Mouse (Mus musculus) left cerebral cortex, adult 2 months (tissue): ENCODE data around the gene Ascc2. TPM values are rescaled to one million over a fixed set of nuclear protein-coding genes. Genes with fewer than 3 reads are reported as not detected.
A peak's percentile ranks its signal among the peaks of the same experiment; 100 is the strongest.

Source experiments
- DNase-seq, 2 experiments: peaks; one replicate each; pipeline ENCODE4 v3.0.0; 2021 to 2022; ENCODE audit warnings: low spot score in 2 of 2, mixed read lengths in 1 of 2; ENCODE audit errors: extremely low spot score in 1 of 2
- H3K27ac ChIP-seq: fragments of 200-600 bp; 2 replicates; pipeline ENCODE4 v1.8.1; 2022
- H3K4me3 ChIP-seq: fragments of 200-600 bp; 2 replicates; pipeline ENCODE4 v1.8.1; 2022
- CTCF ChIP-seq: fragments of 200-600 bp; IDR thresholded peaks from 2 replicates; pipeline ENCODE4 v1.8.1; 2022; ENCODE audit warnings: antibody characterized with exemption, mild to moderate bottlenecking, moderate library complexity
- intact Hi-C: fragments of 180-260 bp; cut with DNase I; formaldehyde crosslinking; loops from one replicate; pipeline ENCODE4 v1.15.1; 2025
- long read RNA-seq, 2 experiments: library from polyadenylated mRNA; stranded (forward); transcript quantifications; one replicate each; pipeline ENCODE4 v2.0.0; 2021; ENCODE audit warnings: borderline mapping rate in 2 of 2
- total RNA-seq, 2 experiments: library from RNA; stranded (reverse); gene quantifications; 2 replicates each; pipeline ENCODE4 v1.2.3; 2021

The Ascc2 gene
- 10 to 100 TPM; 18.7 to 21.3 TPM for total RNA-seq
- long read RNA-seq, experiment 1, transcript Ascc2-201 (20 exons, 2,650 nt): major isoform, 12 of 38 reads
- long read RNA-seq, experiment 1, partial matches to known transcripts: 5 of 38 reads
- long read RNA-seq, experiment 1, other reads (novel, unspliced or antisense): 21 of 38 reads
- long read RNA-seq, experiment 2, transcript Ascc2-201 (20 exons, 2,650 nt): major isoform, 9 of 36 reads
- long read RNA-seq, experiment 2, partial matches to known transcripts: 5 of 36 reads
- long read RNA-seq, experiment 2, other reads (novel, unspliced or antisense): 22 of 36 reads

DNA sequence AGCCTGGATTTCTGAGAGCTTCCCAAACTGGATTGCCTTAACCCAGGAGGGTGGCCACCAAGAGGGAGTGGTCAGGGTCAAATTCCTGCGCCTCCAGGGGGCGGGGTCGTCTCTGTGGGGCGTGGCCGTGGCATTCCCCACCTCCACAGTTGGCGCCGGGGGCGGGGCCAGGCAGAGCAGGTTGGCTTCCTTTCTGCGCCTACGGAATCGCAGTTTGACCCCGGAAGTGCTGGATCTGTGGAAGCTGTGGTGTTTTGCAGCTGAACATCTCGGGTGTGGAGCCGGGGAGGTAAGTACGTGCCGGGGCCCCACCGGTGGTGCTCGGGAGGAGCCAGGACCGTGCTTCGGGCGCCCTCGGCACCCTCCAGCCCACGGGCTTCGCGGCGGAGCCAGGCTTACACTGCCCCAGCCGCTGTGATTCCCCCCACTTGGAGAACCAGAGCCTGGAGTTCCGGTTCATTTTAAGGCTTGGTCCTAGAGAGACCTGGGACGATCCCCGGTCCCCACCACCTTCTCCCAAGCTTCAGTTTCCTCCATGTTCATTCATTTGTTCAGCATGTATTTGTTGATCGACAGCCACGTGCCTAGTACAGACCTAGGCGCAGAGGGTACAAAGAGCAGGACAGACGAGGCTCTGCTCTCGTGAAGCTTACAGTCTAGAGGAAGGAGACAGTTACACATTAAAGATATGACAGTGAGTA lies at the start of gene Ascc2:
Ascc2 (plus strand) TSS at position 214 of the 701 bp plus-strand sequence.
- peak; percentile 7 for TF ChIP-seq CTCF
- peak within 1 kb of the TSS; percentile 67 for H3K4me3 ChIP-seq
- peak within 1 kb of the TSS; percentile 82 for H3K27ac ChIP-seq
- DNase-seq: peak; percentile 87 to 89
- intact Hi-C loops: loop anchor here (2.0 kb wide), 1 partner anchor 43 kb away; the partner anchor contains the start of gene Mtmr3

- H3K27ac ChIP-seq: no peak overlapping the region
- no peak for TF ChIP-seq CTCF
- no peak overlapping the region for H3K4me3 ChIP-seq
- no peak for DNase-seq
- intact Hi-C loops: loop anchor here (5.0 kb wide), 2 partner anchors 110 to 255 kb away; partner anchors contain the start of genes Nf2, Uqcr10 and Zmat5
Observed at GRCm38 (mm10) chr11:4591811-4592210, 45.7 kb upstream of the Ascc2 start.

DNA sequence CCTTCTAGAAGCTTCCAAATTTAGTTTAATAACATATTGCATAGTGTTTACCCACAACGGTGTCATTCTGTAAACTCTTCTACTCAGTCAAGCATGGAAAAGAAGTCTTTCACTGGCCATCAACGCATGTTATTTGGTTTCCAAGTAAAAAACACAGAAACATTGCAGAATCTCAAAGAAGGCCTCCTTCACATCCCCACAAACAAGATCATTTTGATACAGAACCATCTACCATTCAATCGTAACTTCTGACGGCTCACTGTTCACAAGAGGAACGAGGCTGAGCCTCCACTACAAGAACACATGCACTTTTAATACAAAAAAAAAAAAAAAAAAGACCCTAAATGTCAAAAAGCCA lies 44.1 kb upstream of the Ascc2 start:
- no peak overlapping the region for H3K27ac ChIP-seq
- TF ChIP-seq CTCF: no peak

GRCm38 (mm10) chr11:4593849-4594607 lies 43.5 kb upstream of the Ascc2 start:
- peak overlapping the region; percentile 84 for H3K4me3 ChIP-seq
- H3K27ac ChIP-seq: peak overlapping the region; percentile 95
- no peak; the same call in 1 of the 2 replicates for TF ChIP-seq CTCF
- DNase-seq: no peak
- intact Hi-C loops: loop anchor here (2.0 to 5.0 kb wide), 3 partner anchors 43 to 253 kb away; partner anchors contain the start of genes Ascc2, Nf2, Uqcr10 and Zmat5

More for the DNA sequence above, 44.1 kb upstream of the Ascc2 start:
- DNase-seq: no peak
- peak overlapping the region; percentile 84 for H3K4me3 ChIP-seq
- intact Hi-C loops: loop anchor here (5.0 kb wide), 2 partner anchors 109 to 254 kb away; partner anchors contain the start of genes Nf2, Uqcr10 and Zmat5

DNA sequence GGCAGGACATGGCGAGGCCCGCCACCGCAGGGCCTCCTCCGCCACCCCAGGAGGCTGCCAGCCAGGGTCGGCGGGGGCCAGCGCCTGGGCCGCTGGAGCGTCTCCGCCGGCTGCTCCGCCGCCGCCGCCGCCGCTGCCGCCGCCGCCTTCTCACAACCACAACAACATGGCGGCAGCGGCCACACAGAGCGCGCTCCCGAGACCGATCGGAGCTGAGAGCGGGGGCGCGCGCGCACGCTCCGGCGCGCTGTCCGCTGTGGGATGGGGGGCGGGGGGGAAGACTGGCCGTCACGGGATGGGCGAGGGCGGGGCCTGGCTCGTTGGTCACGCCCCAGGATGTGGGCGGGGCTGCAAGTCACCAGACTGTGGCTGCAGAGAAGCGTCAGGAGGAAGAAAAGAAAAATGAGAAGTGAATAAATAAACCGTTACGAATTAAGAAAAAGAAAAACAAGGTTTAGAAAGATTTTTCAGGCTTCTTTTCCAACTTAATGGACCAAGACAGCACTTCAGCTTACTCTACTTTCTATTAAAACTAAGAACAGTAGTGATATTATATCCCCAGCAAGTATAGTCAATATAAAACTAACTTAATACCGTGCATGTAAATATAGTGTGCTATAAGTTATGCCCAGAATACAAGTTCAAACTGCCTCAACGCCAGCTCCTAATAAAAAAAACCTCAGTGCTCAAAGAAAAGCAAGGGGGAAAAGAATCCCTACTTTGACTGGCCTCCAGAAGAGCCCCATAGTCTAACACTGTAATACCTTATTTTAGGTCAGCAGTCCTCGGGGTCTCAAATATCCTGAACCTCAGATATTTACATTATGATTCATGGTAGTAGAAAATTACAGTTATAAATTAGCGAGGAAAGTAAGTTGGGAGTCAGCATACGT lies 42.7 kb upstream of the Ascc2 start, which contains the start of gene Mtmr3:
Mtmr3 (minus strand) TSS at position 256 of the 893 bp plus-strand sequence.
- DNase-seq: peak; percentile 92 to 93
- intact Hi-C loops: loop anchor here (2.0 to 5.0 kb wide), 3 partner anchors 42 to 252 kb away; partner anchors contain the start of genes Ascc2, Nf2, Uqcr10 and Zmat5

GRCm38 (mm10) chr11:4598411-4598810 lies 39.1 kb upstream of the Ascc2 start:
- TF ChIP-seq CTCF: no peak
- no peak for DNase-seq
- no peak overlapping the region for H3K4me3 ChIP-seq
- H3K27ac ChIP-seq: no peak overlapping the region
- intact Hi-C loops: no loop called here

More for the DNA sequence above, 42.7 kb upstream of the Ascc2 start, which contains the start of gene Mtmr3:
- H3K27ac ChIP-seq: peak within 1 kb of the TSS; percentile 95
- peak within 1 kb of the TSS; percentile 84 for H3K4me3 ChIP-seq
- no peak for TF ChIP-seq CTCF

DNA sequence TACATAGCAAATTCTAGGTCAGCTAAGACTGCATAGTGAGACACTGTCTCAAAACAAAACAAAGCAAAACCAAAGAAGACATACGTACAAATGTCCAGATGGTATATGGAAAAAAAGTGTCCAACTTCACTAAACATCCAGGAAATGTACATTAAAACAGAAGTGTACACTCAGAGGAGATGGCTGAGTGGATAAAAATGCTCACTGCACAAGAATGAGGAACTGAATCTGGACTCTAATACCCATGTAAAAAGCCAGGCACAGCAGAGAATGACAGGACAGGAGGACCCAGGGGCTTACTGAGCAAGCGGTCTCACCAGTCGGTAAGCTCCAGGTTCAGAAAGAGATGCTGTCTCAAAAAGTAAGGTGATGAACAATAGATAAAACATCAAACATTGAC lies 37.6 kb upstream of the Ascc2 start:
- intact Hi-C loops: no loop called here
- no peak for DNase-seq
- H3K4me3 ChIP-seq: no peak overlapping the region
- H3K27ac ChIP-seq: no peak overlapping the region
- TF ChIP-seq CTCF: no peak

DNA sequence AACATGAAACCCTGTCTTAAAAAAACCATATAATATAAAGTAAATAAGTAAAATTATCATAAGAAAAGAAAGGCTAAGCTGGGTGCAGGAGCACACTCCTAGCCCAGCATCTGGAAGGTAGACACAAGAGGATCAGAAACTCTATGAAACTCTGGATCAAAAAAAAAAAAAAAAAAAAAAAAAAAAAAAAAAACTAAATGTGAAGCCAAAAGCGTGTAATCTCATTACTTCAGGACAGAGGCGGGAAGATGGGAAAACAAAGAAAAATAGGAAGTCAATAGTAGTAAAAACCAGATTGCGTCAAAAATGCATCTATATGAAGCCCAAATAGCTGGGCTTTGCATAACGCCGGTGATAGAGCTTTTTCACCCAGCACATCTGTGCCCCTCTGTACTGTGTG lies 35.7 kb upstream of the Ascc2 start:
- intact Hi-C loops: no loop called here

DNA sequence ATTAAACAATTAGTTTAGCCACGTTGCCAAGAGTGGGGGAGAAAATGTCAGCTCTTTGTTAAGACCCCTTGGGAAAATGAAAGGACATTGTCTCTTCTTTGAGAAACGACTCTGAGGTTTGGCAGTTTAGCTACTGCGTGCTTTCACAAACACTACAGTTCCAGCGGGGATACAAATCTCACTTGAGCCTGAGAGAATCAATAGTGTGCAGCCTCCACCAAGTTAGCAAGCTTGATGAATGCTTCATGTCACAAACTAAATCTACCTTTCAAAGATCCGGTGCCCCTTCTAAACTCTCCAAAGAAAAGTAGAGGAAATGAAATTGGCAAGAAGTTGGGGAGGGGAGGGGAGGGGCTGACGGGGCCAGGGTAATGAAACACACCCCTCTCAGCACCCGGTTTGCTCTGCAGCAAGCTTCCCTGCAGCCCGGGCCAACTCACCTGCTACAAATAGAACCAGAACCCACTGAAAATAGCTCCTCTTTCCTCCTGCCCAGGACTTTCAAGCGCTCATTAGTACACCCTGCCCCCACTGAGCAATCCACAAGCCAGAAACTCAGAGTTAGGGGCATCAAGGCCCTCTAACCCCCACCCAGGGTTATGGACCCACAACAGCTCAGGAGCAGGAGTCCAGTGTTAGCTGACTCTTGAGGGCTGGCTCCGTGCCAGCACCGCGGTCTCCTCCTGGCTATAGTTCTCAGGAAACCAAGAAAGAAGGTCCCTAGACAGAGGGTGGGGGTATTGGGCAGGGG lies 34.7 kb upstream of the Ascc2 start:
- no peak for DNase-seq
- TF ChIP-seq CTCF: no peak
- H3K4me3 ChIP-seq: no peak overlapping the region
- intact Hi-C loops: no loop called here
- H3K27ac ChIP-seq: no peak overlapping the region

More for the DNA sequence above, 35.7 kb upstream of the Ascc2 start:
- Histone ChIP-seq H3K27ac (no peak overlapping the region), H3K4me3 (no peak overlapping the region)
- TF ChIP-seq CTCF: no peak
- DNase-seq: no peak

- no peak for TF ChIP-seq CTCF
- Histone ChIP-seq H3K27ac (no peak overlapping the region), H3K4me3 (no peak overlapping the region)
- no peak for DNase-seq
- intact Hi-C loops: no loop called here
Observed at GRCm38 (mm10) chr11:4604441-4604840, 33.1 kb upstream of the Ascc2 start.
